Mouse (Mus musculus): ENCODE measurements around the gene Zfp524. TPM values are rescaled to one million over a fixed set of nuclear protein-coding genes. Genes with fewer than 3 reads are reported as not detected.
"Not testable (repeated sequence)": the region's sequence is repeated elsewhere in the genome, so short reads cannot be mapped to it uniquely, and the experiment has no call there.

Gene Zfp524
- total RNA-seq, 2 experiments from 2014 or later: 10.2 to 11.5 TPM

DNA sequence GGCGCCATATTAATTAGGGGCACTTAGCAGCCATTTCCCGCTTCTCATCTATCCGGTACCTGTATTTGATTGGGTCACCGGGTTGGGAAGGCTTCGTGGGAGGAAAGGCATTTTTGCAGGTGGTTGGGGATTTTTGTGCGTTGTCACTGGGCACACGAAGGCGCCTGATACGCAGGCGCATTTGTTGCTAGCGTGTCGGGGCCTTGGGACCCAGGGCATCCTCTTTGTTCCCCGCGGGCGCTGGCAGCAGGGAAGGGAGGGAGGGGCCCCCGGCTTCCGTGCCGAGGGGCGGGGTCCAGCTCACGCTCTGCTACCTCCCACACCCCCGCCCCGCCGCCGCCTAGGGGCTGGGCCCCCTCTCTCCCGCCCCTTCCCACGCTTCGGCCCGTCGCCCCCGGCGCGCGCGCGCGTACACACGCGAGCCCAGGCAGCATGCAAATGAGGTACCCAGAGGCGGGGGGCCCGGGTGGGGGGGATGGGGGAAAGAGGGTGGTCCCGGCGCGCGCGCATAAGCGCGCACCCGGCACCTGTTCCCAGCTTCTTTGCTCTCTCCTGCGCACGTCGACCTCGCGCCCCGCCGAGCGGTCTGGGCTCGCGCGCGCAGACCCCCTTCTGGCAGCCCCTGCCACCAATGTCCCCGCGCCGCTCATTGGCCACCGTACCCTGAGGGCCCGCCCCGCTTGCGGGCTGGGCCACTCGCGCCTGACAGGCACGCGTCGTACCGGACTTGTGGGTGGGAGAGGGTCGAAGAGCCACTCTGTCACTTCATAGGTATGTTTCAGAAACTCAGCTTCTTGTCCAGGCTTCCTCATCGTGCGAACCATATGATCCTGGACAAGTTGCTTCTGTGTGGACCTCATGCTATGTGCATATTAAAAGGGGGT is 1.1 kb downstream of the Zfp524 start, which contains the start of gene Gm44973:
TSS of gene Gm44973 (plus strand) at position 379 of the 884 bp plus-strand sequence.
- peak; percentile 89 to 91 for DNase-seq (ENCODE audit: low spot score in 2 of 2)

DNA sequence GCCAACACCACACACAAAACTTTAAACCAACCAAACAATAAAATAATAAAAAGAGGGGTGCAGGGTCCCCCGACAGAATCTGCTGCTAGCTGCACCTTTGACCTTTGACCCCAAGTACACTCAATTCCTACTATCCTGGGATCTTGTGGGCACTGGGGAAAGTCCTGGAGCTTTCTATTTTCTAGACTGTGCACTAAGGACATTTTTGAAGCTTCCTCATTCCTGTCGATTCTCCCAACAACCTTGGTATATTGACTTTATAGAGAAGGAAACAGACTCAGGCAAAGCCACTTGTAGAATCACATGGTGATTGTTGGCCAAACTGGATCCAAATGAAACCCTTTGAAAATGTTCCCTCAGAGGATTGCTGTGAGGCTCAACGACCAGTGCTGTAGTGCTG is 1.8 kb downstream of the Zfp524 start:
- no peak for DNase-seq (ENCODE audit: low spot score in 2 of 2)

DNA sequence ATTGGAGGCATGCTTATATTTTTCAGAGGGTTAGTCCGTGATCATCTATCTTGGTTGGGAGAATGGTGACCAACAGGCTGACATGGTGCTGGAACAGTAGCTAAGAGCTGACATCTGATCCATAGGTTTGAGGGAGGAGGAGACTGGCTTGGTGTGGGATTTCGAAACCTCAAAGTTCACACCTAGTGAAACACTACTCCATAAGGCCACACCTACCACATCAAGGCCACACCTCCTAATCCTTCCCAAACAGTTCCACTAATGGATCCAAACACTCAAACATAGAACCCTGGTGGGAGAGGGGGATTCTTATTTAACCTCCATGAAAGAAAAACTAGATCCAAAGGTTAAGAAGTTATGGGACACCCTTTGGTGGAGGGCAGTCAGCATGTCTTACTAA is 2.7 kb downstream of the Zfp524 start:
- no peak for DNase-seq (ENCODE audit: low spot score in 2 of 2)

DNA sequence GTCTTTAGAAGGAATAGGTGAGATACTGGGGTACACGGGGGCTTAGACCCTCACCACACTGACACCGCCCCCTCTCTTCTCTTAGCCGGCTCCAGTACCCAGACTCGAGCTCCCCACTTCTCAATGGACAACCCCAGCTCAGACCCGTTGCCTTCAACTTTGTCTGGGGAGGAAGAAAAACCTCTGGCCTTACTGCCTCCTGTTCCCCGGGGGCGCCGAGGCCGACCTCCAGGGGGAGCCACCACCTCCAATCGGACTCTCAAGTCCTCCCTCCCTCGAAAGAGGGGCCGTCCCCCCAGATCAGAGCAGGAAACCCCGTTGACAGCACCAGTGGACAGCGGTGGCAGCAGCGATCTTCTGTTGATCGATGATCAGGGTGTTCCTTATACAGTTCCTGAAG is 3.1 kb downstream of the Zfp524 start:
- peak in 1 of 2 experiments; percentile 41 for DNase-seq (ENCODE audit: low spot score in 2 of 2)

DNA sequence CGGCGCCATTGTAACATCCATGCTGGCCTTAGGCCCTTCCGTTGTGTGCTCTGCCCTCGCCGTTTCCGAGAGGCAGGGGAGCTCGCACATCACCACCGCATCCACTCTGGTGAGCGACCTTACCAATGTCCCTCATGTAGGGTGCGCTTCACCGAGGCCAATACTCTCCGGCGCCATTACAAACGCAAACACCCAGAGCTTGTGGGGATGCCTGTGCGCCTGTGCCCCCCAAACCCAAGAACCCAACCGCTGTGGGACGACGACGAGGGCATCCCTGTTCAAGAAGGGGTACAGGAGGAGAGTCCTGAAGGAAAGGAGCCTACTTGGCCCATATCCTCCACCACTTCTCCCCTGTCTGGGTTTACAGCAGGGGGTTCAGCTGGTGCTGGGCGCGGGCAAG is 3.7 kb downstream of the Zfp524 start:
- DNase-seq (ENCODE audit: low spot score in 2 of 2): no peak

DNA sequence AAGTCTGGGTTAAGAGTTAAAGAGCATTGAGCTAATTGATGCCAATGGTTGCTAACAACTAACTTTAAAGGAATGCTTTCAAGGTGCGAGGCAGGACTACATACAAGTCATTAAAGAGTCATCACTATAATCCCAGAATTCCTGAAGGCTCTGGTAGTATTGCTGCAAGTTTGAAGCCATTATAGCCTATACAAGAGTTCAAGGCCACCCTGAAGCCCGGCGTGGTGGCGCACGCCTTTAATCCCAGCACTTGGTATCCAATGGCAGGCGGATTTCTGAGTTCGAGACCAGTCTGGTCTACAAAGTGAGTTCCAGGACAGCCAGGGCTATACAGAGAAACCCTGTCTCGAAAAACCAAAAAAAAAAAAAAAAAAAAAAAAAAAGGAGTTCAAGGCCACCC is 5.4 kb downstream of the Zfp524 start:
- DNase-seq (ENCODE audit: low spot score in 2 of 2): not testable (repeated sequence)

DNA sequence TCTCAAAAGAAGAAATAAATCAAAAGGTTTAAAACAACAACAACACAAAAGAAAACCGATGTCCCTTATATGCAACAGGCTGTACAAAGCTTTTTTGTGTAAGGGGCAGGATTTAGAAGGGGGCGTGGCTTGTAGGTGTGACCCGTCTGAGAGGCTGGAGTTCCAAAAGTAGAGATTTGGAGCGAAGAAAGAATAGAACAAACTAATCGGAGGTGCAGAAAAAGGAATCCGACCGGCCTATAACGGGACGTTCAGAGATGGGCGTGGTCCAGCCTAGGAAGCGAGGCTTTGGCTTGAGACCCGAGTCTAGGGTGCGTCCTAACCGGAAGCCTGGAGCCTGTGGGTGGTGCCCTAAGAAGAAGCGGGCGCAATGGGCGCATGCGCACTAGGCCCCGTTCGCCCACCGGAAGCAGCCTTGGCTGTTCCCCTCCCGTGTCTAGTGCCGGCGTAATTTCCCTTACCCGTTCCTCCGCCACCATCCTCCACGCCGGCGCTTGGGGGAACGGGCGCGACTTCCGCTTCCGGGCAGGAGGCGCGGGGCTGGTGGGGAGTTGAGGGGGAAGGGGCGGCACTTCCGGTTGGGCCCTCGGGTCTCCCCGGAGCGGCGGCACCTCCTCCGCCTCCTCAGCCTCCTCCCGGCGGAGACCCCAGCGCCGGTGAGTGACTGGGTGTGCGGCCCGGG is 5.9 kb downstream of the Zfp524 start, which contains the start of the genes Zfp865 and Ccdc106:
TSS of gene Zfp865 (plus strand) at position 377 of the 682 bp plus-strand sequence.
TSS of gene Ccdc106 (plus strand) at position 554 of the 682 bp plus-strand sequence.
- peak; percentile 96 to 97 for DNase-seq (ENCODE audit: low spot score in 2 of 2)

DNA sequence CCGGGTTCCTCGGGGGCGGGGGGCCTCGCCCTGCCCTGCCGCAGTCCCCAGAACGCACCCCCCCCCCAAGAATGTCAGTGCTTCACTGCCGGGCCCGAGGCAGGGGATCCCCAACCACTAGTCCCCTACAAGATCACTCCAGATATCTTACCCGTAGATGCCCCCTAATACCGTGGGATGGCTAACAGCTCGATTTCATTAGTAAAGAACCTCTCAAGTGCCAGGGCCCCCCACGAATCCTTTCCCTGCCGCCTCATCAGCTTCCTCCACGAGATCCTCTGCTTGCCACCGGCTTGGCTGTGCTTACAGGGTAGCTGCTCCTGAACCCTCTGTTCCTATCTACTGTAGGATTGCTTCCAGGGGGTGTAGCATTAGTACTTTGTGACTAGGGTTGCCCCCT is 6.5 kb downstream of the Zfp524 start:
- DNase-seq (ENCODE audit: low spot score in 2 of 2): no peak

DNA sequence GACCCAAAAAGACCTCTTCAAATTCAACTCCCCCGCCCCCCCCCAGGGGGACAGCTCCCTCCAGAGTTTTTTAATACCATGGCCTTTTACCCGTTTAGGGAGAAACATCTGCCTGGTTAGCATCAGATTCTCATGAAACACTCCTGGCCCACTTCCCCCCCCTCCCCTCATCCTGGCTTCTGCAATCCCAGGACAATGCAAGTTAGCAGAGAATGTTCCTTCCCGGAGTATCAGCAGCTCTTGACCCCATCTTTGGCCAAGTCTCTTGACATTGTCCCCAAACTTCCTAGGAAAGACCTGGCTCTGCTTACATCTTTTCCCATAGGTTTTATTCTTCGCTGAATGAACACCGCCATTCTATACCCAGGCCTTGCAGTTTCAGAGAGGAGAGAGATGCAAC is 7.0 kb downstream of the Zfp524 start:
- no peak for DNase-seq (ENCODE audit: low spot score in 2 of 2)

DNA sequence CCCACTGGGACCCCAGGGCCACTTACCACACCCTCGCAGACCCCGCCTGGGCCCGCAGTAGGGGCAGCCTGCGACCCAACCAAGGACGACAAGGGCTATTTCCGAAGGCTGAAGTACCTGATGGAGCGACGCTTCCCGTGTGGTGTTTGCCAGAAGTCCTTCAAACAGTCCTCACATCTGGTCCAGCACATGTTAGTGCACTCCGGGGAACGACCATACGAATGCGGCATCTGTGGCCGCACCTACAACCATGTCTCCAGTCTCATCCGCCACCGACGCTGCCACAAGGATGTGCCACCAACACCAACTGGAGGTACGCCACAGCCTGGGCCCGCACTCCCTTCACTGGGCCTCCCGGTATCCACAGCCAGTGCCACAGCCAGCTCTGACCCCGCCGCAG is 15.3 kb downstream of the Zfp524 start:
- DNase-seq (ENCODE audit: low spot score in 2 of 2): no peak

DNA sequence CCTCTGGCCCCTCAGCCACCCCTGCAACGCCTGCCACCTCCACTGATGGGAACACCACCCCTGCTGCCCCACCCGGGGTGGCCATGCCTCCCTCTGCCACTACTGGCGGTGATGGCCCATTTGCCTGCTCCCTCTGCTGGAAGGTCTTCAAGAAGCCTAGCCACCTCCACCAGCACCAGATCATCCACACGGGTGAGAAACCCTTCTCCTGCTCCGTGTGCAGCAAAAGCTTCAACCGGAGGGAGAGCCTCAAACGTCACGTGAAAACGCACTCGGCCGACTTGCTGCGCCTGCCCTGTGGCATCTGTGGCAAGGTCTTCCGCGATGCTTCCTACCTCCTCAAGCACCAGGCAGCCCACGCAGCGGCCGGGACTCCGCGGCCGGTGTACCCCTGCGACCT is 15.7 kb downstream of the Zfp524 start:
- no peak for DNase-seq (ENCODE audit: low spot score in 2 of 2)

DNA sequence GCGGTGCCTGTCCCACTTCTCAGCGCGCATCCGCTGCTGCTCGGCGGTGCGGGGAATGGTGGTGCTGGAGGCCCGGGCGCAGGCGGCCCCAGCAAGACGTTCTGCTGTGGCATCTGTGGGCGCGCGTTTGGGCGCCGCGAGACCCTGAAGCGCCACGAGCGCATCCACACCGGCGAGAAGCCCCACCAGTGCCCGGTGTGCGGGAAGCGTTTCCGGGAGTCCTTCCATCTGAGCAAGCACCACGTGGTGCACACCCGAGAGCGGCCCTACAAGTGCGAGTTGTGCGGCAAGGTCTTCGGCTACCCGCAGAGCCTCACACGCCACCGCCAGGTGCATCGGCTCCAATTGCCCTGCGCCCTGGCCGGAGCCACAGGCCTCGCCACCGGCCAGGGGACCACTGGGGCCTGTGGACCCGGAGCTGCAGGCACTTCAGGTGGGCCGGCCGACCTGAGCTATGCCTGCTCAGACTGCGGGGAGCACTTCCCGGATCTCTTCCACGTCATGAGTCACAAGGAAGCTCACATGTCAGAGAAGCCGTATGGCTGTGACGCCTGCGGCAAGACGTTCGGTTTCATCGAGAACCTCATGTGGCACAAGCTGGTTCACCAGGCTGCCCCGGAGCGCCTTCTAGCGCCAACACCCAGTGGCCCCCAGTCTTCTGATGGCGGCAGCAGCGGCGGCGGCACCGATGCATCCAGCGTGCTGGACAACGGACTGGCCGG is 16.5 kb downstream of the Zfp524 start:
- DNase-seq (ENCODE audit: low spot score in 2 of 2): no peak

DNA sequence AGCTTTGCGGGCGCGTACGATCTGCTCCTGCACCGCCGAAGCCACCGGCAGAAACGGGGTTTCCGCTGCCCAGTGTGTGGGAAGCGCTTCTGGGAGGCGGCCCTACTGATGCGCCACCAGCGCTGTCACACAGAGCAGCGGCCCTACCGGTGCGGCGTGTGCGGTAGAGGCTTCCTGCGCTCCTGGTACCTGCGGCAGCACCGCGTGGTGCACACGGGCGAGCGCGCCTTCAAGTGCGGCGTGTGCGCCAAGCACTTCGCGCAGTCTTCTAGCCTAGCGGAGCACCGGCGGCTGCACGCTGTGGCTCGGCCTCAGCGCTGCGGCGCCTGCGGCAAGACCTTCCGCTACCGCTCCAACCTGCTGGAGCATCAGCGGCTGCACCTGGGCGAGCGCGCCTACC is 17.3 kb downstream of the Zfp524 start:
- DNase-seq (ENCODE audit: low spot score in 2 of 2): no peak

DNA sequence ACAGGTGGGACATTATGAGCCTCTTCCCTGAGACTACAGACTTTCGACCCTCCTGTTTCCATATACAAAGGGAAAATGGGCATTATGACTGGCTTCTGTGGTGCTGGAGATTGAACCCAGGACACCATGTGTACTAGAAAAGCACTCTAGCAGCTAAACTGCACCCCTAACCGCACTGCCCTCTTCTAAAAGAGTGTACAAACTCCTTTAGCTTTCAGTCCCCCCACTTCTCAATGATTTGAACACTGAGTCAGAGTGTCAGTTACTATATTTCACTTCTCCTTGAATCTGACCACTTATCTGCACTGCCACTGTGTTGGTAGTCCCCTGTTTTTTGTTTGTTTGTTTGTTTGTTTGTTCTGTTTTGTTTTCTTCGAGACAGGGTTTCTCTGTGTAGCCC is 19.6 kb downstream of the Zfp524 start, which contains the start of gene 4632433K11Rik:
TSS of gene 4632433K11Rik (plus strand) at position 301 of the 400 bp plus-strand sequence.
- DNase-seq (ENCODE audit: low spot score in 2 of 2): no peak

DNA sequence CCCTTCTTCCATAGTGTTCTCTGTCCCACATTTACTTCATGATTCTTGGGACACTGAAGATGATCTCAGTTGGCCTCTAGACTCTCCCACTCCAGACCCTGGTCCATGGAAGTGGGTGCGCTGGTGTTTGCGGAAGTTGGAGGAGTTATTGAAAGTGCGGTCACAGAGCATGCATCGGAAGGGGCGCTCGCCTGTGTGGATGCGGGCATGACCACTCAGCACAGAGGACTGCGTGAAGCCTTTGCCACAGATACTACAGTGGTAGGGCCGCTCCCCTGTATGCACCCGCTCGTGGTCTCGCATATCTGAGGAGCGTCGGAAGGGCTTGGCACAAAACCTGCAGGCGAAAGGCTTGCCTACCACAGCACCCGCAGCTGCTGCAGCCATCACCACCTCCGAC is 21.4 kb downstream of the Zfp524 start:
- DNase-seq (ENCODE audit: low spot score in 2 of 2): no peak

DNA sequence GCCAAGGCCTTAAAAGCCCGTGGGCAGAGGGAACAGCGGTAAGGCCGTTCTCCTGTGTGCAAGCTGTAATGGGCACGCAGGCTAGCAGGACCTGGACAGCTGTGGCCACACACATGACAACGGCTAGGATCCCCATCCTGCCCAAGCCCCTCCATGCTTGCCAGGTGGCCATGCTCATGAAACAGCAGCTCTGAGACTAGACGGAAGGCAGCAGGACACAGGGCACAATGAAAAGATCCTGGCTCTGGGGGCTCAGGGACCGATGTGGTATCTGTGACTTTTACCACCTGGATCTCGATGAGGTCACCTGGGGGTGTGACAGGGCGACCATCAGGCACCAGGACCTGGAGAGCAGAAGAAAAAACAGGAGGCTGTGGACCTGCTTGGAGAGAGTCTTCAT is 21.9 kb downstream of the Zfp524 start:
- no peak for DNase-seq (ENCODE audit: low spot score in 2 of 2)

DNA sequence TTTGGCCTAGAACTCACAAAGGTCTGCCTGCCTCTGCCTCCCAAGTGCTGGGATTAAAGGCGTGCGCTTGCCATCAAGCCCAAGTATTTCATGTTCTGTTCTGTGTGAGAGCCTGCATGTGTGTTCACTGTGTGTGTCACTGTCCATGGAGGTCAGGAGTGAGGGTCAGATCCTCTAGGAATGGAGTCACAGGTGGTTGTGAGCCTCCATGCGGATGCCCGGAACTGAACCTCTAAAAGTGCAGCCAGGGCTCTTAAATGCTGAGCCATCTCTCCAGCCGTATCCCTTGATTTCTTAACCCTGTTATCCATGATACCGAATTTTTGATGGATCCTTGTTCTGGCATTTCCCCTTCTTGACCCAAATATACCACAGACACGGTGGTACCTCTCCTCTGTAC is 22.8 kb downstream of the Zfp524 start:
- no peak for DNase-seq (ENCODE audit: low spot score in 2 of 2)

DNA sequence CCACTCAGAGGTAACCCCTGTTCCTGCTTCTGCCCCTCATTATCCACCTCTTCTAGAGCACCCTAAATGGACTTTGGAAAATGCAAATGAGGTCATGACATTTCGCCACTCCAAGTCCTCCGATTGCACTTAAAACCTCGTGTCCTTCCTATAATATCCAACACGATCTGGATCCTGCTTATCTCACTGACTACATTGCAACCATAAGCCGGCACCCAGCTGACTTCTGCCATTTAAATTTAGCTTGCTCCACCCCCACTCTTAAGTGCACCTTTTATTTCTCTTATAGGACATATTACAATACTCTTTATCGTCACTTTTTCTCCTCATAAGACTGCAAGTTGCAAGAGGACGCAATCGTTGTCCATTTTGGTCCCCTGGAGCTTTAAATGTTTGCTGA is 23.3 kb downstream of the Zfp524 start:
- no peak for DNase-seq (ENCODE audit: low spot score in 2 of 2)

DNA sequence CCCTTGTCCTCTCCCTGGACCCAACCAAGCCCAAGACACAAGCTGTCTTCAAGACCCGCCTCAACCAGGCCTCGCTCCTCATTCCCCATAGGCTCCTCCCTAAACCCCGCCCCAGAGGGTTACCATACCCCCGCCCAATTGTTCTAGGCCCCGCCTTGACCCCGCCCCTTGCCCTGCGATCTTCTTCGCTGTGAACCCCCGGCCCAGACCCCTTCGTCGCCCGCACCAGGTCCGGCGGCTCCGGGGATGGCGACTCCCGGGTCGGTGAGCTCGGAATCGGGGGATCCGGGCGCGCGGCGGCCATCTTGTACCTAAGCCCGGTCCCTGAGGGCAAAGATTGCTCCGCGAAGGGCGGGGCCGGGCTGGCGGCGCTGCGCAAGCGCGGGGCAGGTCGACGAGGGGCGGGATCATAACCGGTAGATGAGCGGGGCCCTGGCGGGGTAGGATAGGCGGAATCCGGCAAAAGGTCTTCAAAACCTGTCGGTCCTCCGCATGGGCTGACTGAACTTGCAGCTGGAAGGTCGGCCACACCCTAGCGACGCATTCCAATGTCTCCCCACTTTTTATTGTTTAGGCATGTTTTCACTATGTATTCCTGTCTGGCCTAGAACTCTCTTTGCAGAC is 24.0 kb downstream of the Zfp524 start, which contains the start of gene Zfp784:
TSS of gene Zfp784 (minus strand) at position 338 of the 624 bp plus-strand sequence.
- peak; percentile 91 to 92 for DNase-seq (ENCODE audit: low spot score in 2 of 2)

DNA sequence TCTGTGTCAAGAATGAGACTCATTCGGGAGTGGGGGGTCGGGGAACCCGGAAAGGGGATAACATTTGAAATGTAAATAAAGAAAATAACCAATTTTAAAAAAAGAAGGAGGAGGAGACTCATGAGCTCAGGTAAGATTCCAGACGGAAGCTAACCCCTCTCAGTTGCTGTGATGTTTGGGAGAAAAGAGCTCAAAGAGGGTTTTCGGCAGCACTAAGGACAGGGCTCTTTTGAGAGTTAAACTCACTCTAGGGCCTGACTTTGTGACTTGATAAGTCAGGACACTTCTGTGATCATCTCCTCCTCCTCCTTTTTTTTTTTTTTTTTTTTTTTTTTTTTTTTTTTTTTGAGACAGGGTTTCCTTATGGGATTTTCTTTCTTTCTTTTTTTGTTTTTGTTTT is 24.7 kb downstream of the Zfp524 start:
- no peak for DNase-seq (ENCODE audit: low spot score in 2 of 2)

DNA sequence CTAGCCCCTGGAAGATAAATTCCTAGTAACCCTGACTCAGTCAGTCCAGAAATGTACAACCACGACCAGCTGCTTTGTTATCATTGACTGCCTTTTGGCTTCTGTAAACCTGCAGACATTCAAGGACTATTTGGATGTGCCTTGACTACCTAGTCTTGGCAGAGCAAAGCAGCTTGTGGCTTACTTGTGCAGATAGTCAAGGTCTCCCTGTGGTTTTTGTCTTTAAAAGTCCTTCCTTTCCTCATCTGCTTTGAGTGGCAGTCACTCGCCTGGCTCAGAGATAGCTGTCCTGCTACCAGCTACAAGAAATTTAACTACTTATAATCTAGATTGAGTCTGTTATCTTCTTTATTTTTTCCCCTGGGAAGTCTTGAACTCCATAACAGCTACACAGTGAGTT is 30.8 kb downstream of the Zfp524 start:
- DNase-seq (ENCODE audit: low spot score in 2 of 2): no peak

Measured in adrenal gland, adult 18-20 months (tissue).